Mouse (Mus musculus) kidney, adult 11 months (tissue): ENCODE measurements around the gene Mus81.
"Not testable (repeated sequence)": the region's sequence is repeated elsewhere in the genome, so short reads cannot be mapped to it uniquely, and the experiment has no call there.

ENCODE experiments used
- DNase-seq: peaks from one replicate; pipeline ENCODE4 v3.0.0; 2022

The Mus81 gene

GRCm38 (mm10) chr19:5490898-5491708 is 2.9 kb upstream of the Mus81 start:
- peak; percentile 88 for DNase-seq

GRCm38 (mm10) chr19:5490313-5490897 is 2.2 kb upstream of the Mus81 start, which contains the start of gene Cfl1:
Cfl1 (plus strand) TSS chr19:5490455.
- peak; percentile 95 for DNase-seq

GRCm38 (mm10) chr19:5489721-5490120 is 1.5 kb upstream of the Mus81 start:
- DNase-seq = not testable (repeated sequence)

GRCm38 (mm10) chr19:5488878-5489571 is 823 bp upstream of the Mus81 start:
- peak; percentile 98 for DNase-seq

- DNase-seq = no peak
Observed at GRCm38 (mm10) chr19:5486771-5487170, 1.4 kb downstream of the Mus81 start.

- no peak for DNase-seq
Observed at GRCm38 (mm10) chr19:5486286-5486685, 1.9 kb downstream of the Mus81 start.

GRCm38 (mm10) chr19:5485821-5486220 is 2.4 kb downstream of the Mus81 start:
- DNase-seq = no peak

GRCm38 (mm10) chr19:5485371-5485770 is 2.8 kb downstream of the Mus81 start:
- no peak for DNase-seq

- DNase-seq = no peak
Observed at GRCm38 (mm10) chr19:5484496-5484895, 3.7 kb downstream of the Mus81 start.

GRCm38 (mm10) chr19:5483386-5484359 is 4.5 kb downstream of the Mus81 start:
- DNase-seq = no peak

- DNase-seq = no peak
Observed at GRCm38 (mm10) chr19:5481398-5481797, 6.8 kb downstream of the Mus81 start.

- no peak for DNase-seq
Observed at GRCm38 (mm10) chr19:5480016-5480415, 8.2 kb downstream of the Mus81 start.

GRCm38 (mm10) chr19:5477668-5478300 is 10.4 kb downstream of the Mus81 start:
- no peak for DNase-seq

GRCm38 (mm10) chr19:5477004-5477667 is 11.1 kb downstream of the Mus81 start:
- DNase-seq = no peak

- no peak for DNase-seq
Observed at GRCm38 (mm10) chr19:5475069-5475714, 13.0 kb downstream of the Mus81 start.

GRCm38 (mm10) chr19:5474281-5475068 is 13.7 kb downstream of the Mus81 start:
- DNase-seq = no peak

GRCm38 (mm10) chr19:5473720-5474119 is 14.5 kb downstream of the Mus81 start, which contains the start of gene Efemp2:
Efemp2 (plus strand) TSS chr19:5473954.
- peak; percentile 80 for DNase-seq

- DNase-seq = no peak
Observed at GRCm38 (mm10) chr19:5472857-5473256, 15.3 kb downstream of the Mus81 start.

- no peak for DNase-seq
Observed at GRCm38 (mm10) chr19:5471846-5472245, 16.4 kb downstream of the Mus81 start.

GRCm38 (mm10) chr19:5468374-5468773 is 19.8 kb downstream of the Mus81 start, which contains the start of gene Ctsw:
Ctsw (minus strand) TSS chr19:5468507.
- DNase-seq = no peak
